Comparison of ENCODE assay signal across 22 mouse cellular contexts in the genomic region with DNA sequence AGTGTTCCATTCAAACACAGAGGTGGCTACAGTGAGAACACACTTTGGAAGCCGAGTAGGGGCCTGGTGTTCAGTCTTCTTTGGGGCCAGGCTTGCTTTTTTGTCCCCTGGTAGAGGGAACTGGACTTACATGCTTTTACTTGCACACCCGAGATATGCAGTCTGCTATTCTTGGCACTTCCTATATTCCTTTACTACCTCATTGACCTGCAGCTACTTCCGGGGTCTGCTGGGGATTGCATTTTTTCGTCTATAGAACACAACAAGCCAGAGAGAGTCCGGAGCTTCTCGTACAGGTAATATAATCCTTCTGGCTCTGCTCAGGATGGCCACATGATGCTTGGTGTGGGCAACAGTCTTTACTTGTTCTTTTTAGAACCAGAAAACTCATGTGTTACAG.
DNase-seq lines count a peak whose midpoint lies in the region; ATAC-seq and TF ChIP-seq lines count a peak whose summit lies in the region.
"Had no signal": no experiment of that assay in that cellular context is flagged by ENCODE, and none has a peak within 500 bp of the region (broad histone marks: within the 10 kb centered on the region; RNA-seq: fewer than 3 reads in every experiment).

No protein-coding gene starts in this region.

- no peaks in the 10 kb centered on the region for H3K9me3 ChIP-seq in MEL (replicated peaks; ENCODE audit: insufficient read depth, low read length)
- H3K9me3 ChIP-seq in intestine, embryonic 15.5 days, result no peaks in the 10 kb centered on the region
- H3K9me3 ChIP-seq: embryonic facial prominence, embryonic 10.5 days; embryonic facial prominence, embryonic 12.5 days; forebrain, embryonic 13.5 days; forebrain, embryonic 15.5 days; G1E had no signal

- no peak overlapping the region for H3K4me3 ChIP-seq in MEL (ENCODE audit: control insufficient read depth in 1 of 2, insufficient read depth in 1 of 2, low read depth in 2 of 2, low read length in 2 of 2)
- no peak overlapping the region for H3K4me3 ChIP-seq in intestine, embryonic 15.5 days (replicated peaks)
- H3K4me3 ChIP-seq: embryonic facial prominence, embryonic 10.5 days; embryonic facial prominence, embryonic 12.5 days; forebrain, embryonic 13.5 days; forebrain, embryonic 15.5 days had no signal

- H3K9ac ChIP-seq in MEL (ENCODE audit: control insufficient read depth, low read depth, low read length, poor library complexity, severe bottlenecking), result no peak overlapping the region
- no peak overlapping the region for H3K9ac ChIP-seq in intestine, embryonic 15.5 days
- H3K9ac ChIP-seq: embryonic facial prominence, embryonic 12.5 days; forebrain, embryonic 13.5 days; forebrain, embryonic 15.5 days had no signal

- no peaks in the 10 kb centered on the region for H3K27me3 ChIP-seq in MEL (ENCODE audit: control insufficient read depth in 1 of 2, insufficient read depth in 2 of 2, low read length in 2 of 2)
- no peaks in the 10 kb centered on the region for H3K27me3 ChIP-seq in intestine, embryonic 15.5 days (replicated peaks)
- H3K27me3 ChIP-seq: CH12.LX; embryonic facial prominence, embryonic 12.5 days; forebrain, embryonic 13.5 days; forebrain, embryonic 15.5 days had no signal

- H3K36me3 ChIP-seq in MEL (ENCODE audit: control insufficient read depth in 1 of 2, insufficient read depth in 2 of 2, low read length in 2 of 2), result no peaks in the 10 kb centered on the region
- H3K36me3 ChIP-seq in intestine, embryonic 15.5 days, result no peaks in the 10 kb centered on the region
- H3K36me3 ChIP-seq: embryonic facial prominence, embryonic 10.5 days; embryonic facial prominence, embryonic 12.5 days; forebrain, embryonic 15.5 days; G1E had no signal

- peak; percentile 79 for DNase-seq in heart, adult 11 months
- DNase-seq in heart, postnatal 36 days, result no peak
- DNase-seq in MEL (ENCODE audit: low read depth, low spot score), result no peak
- DNase-seq in cerebellum, adult 9-11 months, result no peak
- DNase-seq: adrenal gland, adult 2 months; adrenal gland, postnatal 10 days; adrenal gland, postnatal 25 days; cerebellum, adult 11 months; cerebellum, adult 18-20 months; cerebellum, adult 8-10 months; cerebellum, postnatal 10 days; cerebellum, postnatal 25 days had no signal

- 81% methylated on average over 6 of the region's 6 CpGs for WGBS in intestine, embryonic 15.5 days

- no peaks in the 10 kb centered on the region for H3K79me2 ChIP-seq in MEL (ENCODE audit: control insufficient read depth, insufficient read depth, low read length, poor library complexity)

- ATAC-seq in megakaryocyte, adult 5-6 weeks (ENCODE audit: poor library complexity, severe bottlenecking), result peak; percentile 56
- peak; percentile 47; the same call in 1 of the 2 replicates for ATAC-seq in monocyte, adult 5-6 weeks (replicated peaks; ENCODE audit: insufficient number of reproducible peaks, low FRiP score, low TSS enrichment, poor library complexity, severe bottlenecking)
- ATAC-seq in intestine, embryonic 15.5 days, result no peak
- ATAC-seq: CD4-positive, CD25-positive, alpha-beta regulatory T cell, adult 4 months; forebrain, embryonic 13.5 days; forebrain, embryonic 15.5 days had no signal

- TF ChIP-seq CTCF in MEL (IDR thresholded peaks at IDR 0.05 in 2 of 3, conservative IDR thresholded peaks at IDR 0.05 in 1 of 3; ENCODE audit: control insufficient read depth in 1 of 3, insufficient read depth in 1 of 3, low read depth in 2 of 3, low read length in 3 of 3, poor library complexity in 1 of 3, severe bottlenecking in 1 of 3), result no peak

- H3K4me2 ChIP-seq in intestine, embryonic 15.5 days (replicated peaks), result no peak overlapping the region
- H3K4me2 ChIP-seq: embryonic facial prominence, embryonic 12.5 days; forebrain, embryonic 13.5 days; forebrain, embryonic 15.5 days had no signal

- intact Hi-C loops in heart, postnatal 36 days (cut with DNase I), result no loop called here

- 0 out of 4 replicates have a peak, but pooled peaks cover 0 to 2% of the 10 kb centered on the region in 2 experiments for H3K4me1 ChIP-seq in MEL (ENCODE audit: control insufficient read depth in 1 of 2, insufficient read depth in 2 of 2, low read length in 2 of 2)
- no peaks in the 10 kb centered on the region for H3K4me1 ChIP-seq in intestine, embryonic 15.5 days (replicated peaks)
- H3K4me1 ChIP-seq: embryonic facial prominence, embryonic 12.5 days; forebrain, embryonic 15.5 days had no signal

- TF ChIP-seq POLR2A in MEL (IDR thresholded peaks at IDR 0.05; ENCODE audit: control insufficient read depth in 1 of 2, insufficient read depth in 1 of 2, low read depth in 1 of 2, low read length in 2 of 2, poor library complexity in 1 of 2), result no peak

- TF ChIP-seq RAD21 in MEL (IDR thresholded peaks at IDR 0.05; ENCODE audit: low read depth, low read length), result no peak

- no peak overlapping the region for H3K27ac ChIP-seq in MEL (ENCODE audit: control insufficient read depth, low read depth, low read length)
- H3K27ac ChIP-seq in intestine, embryonic 15.5 days, result no peak overlapping the region
- H3K27ac ChIP-seq: embryonic facial prominence, embryonic 10.5 days; embryonic facial prominence, embryonic 12.5 days; forebrain, embryonic 13.5 days; forebrain, embryonic 15.5 days had no signal

- no peak for TF ChIP-seq EP300 in MEL (IDR thresholded peaks at IDR 0.05; ENCODE audit: low read depth in 1 of 2, low read length in 2 of 2)

TF ChIP-seq in MEL, 35 proteins besides CTCF, POLR2A, EP300 and RAD21:
- TF ChIP-seq ELF1 (IDR thresholded peaks at IDR 0.05; ENCODE audit: low read depth, low read length) (peak; percentile 45; the same call in 1 of the 2 replicates), GABPA (IDR thresholded peaks at IDR 0.05; ENCODE audit: low read depth, low read length) (no peak)
